Mouse (Mus musculus) megakaryocyte-erythroid progenitor cell, adult 5-6 weeks (primary cell): ENCODE data around the gene Ndrg2. TPM values are rescaled to one million over a fixed set of nuclear protein-coding genes. Genes with fewer than 3 reads are reported as not detected.
"Not testable (repeated sequence)": the region's sequence is repeated elsewhere in the genome, so short reads cannot be mapped to it uniquely, and the experiment has no call there.

Source experiments
- ATAC-seq: replicated peaks from 2 replicates; pipeline ENCODE4 v1.8.0; 2016; ENCODE audit warnings: mild to moderate bottlenecking, inconsistent platforms; ENCODE audit not compliant: severe bottlenecking, poor library complexity, low FRiP score, low TSS enrichment
- total RNA-seq, 2 experiments: library from RNA; stranded (forward) in 1 of 2; stranded (reverse) in 1 of 2; fragments of 200-1000, 215-1000 nt in 1 of 2; fragments of >200 nt in 1 of 2; fragmentation: Nextera tagmentation in 1 of 2; gene quantifications; 2 replicates each; pipeline ENCODE4 v1.2.3; 2014 to 2017

Gene Ndrg2
- total RNA-seq, 2 experiments from 2014 or later, result 1.9 to 2.1 TPM

DNA sequence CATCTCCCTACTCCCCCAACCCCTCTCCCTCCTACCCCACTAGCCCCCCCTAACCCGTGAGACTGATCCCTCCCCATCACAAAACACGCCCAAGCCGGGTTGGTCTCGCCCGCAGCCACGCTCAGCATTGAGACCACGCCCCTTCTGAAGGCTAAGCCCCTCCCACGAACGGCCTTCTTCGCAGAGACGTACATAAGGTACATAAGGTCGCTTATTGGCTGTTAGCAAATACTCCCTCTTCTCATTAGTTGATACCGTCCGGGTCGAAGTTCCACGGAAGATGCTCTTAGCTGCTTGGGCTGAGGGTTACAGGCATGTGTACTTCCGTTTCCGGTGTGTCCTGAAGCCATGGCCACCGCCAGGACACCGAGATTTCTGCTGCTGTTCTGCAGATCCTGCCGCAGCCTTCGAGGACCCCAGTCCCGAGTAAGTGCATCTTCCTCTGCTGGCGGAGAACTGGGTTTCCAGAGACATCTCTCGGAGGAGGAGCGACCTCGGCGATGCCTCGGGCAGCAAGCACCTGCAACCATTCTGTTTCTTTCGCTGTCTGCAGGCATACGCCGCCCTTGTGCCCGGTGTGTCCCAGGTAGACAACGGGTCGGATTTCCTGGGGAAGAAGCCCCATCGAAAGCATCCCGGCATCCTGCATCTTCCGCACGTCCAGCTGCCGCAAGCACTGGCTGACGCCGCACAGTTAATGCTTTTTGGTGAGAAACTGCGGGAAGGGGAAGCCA is 29.2 kb downstream of the Ndrg2 start, which contains the start of gene Mettl17:
Mettl17 (plus strand) TSS at position 245 of the 734 bp plus-strand sequence.
- peak; percentile 99 for ATAC-seq

DNA sequence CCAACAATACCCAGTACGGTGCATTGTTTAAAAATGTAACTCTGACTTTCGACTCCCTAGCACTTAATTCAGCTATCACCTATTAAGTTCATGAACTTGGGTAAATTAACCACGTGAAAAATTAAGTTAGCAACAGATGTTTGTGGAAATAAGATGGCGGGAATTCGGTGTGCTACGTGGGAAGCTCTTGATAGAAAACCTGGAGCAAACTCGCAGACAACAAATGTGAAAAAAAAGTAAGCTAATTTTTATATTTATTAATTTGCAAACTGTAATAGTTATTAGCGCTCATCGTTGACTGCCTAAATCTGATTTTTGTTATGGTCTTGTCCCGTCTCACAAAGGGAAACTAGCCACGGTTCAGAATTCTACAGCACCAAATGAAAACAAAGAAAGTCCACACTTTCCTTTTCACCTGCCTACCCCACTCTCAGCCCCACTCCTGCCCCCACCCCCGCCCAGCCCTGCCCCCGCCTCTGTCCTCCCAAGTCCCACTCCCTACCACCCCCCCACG is 29.9 kb downstream of the Ndrg2 start:
- ATAC-seq, result no peak

- peak; percentile 63 for ATAC-seq
Measured at GRCm38 (mm10) chr14:51883527-51884030, 30.4 kb downstream of the Ndrg2 start.

- no peak for ATAC-seq
Measured at GRCm38 (mm10) chr14:51877517-51877916, 36.4 kb downstream of the Ndrg2 start.

- ATAC-seq, result no peak
Measured at GRCm38 (mm10) chr14:51871741-51872140, 42.2 kb downstream of the Ndrg2 start.

GRCm38 (mm10) chr14:51870756-51871155 is 43.2 kb downstream of the Ndrg2 start:
- ATAC-seq, result no peak

- not testable (repeated sequence) for ATAC-seq
Measured at GRCm38 (mm10) chr14:51863603-51864002, 50.4 kb downstream of the Ndrg2 start.

DNA sequence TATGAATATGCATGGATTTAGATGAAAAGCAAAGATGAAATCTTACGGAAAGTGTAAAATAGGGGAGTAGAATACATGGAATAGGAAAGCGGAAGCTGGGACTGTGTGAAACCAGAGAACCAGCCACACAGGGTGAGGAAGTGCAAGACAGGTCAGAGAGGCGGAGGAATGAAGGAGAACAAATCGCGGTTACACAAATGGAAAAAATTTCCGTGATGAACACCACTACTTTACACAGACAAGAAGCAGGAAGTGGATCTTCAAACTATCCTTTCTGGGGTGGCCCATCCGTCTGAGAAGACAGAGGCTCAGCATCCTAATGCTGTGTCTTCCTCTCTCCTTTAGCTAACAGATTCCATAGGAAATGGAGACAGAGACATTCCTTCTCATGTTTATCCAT is 58.7 kb downstream of the Ndrg2 start:
- ATAC-seq, result not testable (repeated sequence)

Other genes with a start within 250 kb of the Ndrg2 start
- not detected in 2 replicates for gene Gm17079, start 218.7 kb downstream of the Ndrg2 start, total RNA-seq (2014; fragmentation: Nextera tagmentation)
- not detected in 2 replicates for gene Gm17079, start 218.7 kb downstream of the Ndrg2 start, total RNA-seq (2017)
- gene Gm5800, start 197.0 kb downstream of the Ndrg2 start, total RNA-seq (2014; fragmentation: Nextera tagmentation), result not detected in 2 replicates
- not detected in 2 replicates for gene Gm5800, start 197.0 kb downstream of the Ndrg2 start, total RNA-seq (2017)
- gene Ang4, start 140.6 kb downstream of the Ndrg2 start, total RNA-seq (2014; fragmentation: Nextera tagmentation), result not detected in 2 replicates
- not detected in 2 replicates for gene Ang4, start 140.6 kb downstream of the Ndrg2 start, total RNA-seq (2017)
- gene AY358078, start 114.1 kb downstream of the Ndrg2 start, total RNA-seq (2014; fragmentation: Nextera tagmentation), result not detected in 2 replicates
- not detected in 2 replicates for gene AY358078, start 114.1 kb downstream of the Ndrg2 start, total RNA-seq (2017)
- gene Ear6, start 60.5 kb downstream of the Ndrg2 start, total RNA-seq (2014; fragmentation: Nextera tagmentation), result not detected in 2 replicates
- not detected in 2 replicates for gene Ear6, start 60.5 kb downstream of the Ndrg2 start, total RNA-seq (2017)
- gene Mettl17, start 29.3 kb downstream of the Ndrg2 start, total RNA-seq (2014; fragmentation: Nextera tagmentation), result 23.4 and 33.9 TPM in 2 replicates
- 9.5 and 13.7 TPM in 2 replicates for gene Mettl17, start 29.3 kb downstream of the Ndrg2 start, total RNA-seq (2017)
- gene Slc39a2, start 21.3 kb downstream of the Ndrg2 start, total RNA-seq (2014; fragmentation: Nextera tagmentation), result 0.69 and 1.4 TPM in 2 replicates
- gene Slc39a2, start 21.3 kb downstream of the Ndrg2 start, total RNA-seq (2017), result not detected in 2 replicates
- not detected in 2 replicates for gene Tppp2, start 4.3 kb upstream of the Ndrg2 start, total RNA-seq (2014; fragmentation: Nextera tagmentation)
- not detected in 2 replicates for gene Tppp2, start 4.3 kb upstream of the Ndrg2 start, total RNA-seq (2017)
- not detected in 2 replicates for gene Rnase13, start 8.6 kb upstream of the Ndrg2 start, total RNA-seq (2014; fragmentation: Nextera tagmentation)
- not detected in 2 replicates for gene Rnase13, start 8.6 kb upstream of the Ndrg2 start, total RNA-seq (2017)
- gene Arhgef40, start 70.6 kb upstream of the Ndrg2 start, total RNA-seq (2014; fragmentation: Nextera tagmentation), result 25.4 and 35.5 TPM in 2 replicates
- gene Arhgef40, start 70.6 kb upstream of the Ndrg2 start, total RNA-seq (2017), result 5.1 and 39.4 TPM in 2 replicates
- gene Tmem253, start 101.5 kb upstream of the Ndrg2 start, total RNA-seq (2014; fragmentation: Nextera tagmentation), result not detected in 2 replicates
- not detected in 2 replicates for gene Tmem253, start 101.5 kb upstream of the Ndrg2 start, total RNA-seq (2017)
- gene Zfp219, start 106.6 kb upstream of the Ndrg2 start, total RNA-seq (2014; fragmentation: Nextera tagmentation), result 8.6 and 15.1 TPM in 2 replicates
- 4.8 and 30.1 TPM in 2 replicates for gene Zfp219, start 106.6 kb upstream of the Ndrg2 start, total RNA-seq (2017)
- not detected in 2 replicates for gene Olfr221, start 128.3 kb upstream of the Ndrg2 start, total RNA-seq (2014; fragmentation: Nextera tagmentation)
- not detected in 2 replicates for gene Olfr221, start 128.3 kb upstream of the Ndrg2 start, total RNA-seq (2017)
- gene Hnrnpc, start 189.9 kb upstream of the Ndrg2 start, total RNA-seq (2014; fragmentation: Nextera tagmentation), result 371 and 420 TPM in 2 replicates
- 758 and 809 TPM in 2 replicates for gene Hnrnpc, start 189.9 kb upstream of the Ndrg2 start, total RNA-seq (2017)
- gene Rpgrip1, start 196.5 kb upstream of the Ndrg2 start, total RNA-seq (2014; fragmentation: Nextera tagmentation), result 1.2 and 9.1 TPM in 2 replicates
- gene Rpgrip1, start 196.5 kb upstream of the Ndrg2 start, total RNA-seq (2017), result 5.9 and 7.1 TPM in 2 replicates